Mouse (Mus musculus): ENCODE results near the gene Kbtbd4. TPM values are rescaled to one million over a fixed set of nuclear protein-coding genes. Genes with fewer than 3 reads are reported as not detected.
A peak's percentile ranks its signal among the peaks of the same experiment; 100 is the strongest.
"Not testable (repeated sequence)": the region's sequence is repeated elsewhere in the genome, so short reads cannot be mapped to it uniquely, and the experiment has no call there.

Gene Kbtbd4
- polyA plus RNA-seq, 1 experiment: 12.1 TPM

DNA sequence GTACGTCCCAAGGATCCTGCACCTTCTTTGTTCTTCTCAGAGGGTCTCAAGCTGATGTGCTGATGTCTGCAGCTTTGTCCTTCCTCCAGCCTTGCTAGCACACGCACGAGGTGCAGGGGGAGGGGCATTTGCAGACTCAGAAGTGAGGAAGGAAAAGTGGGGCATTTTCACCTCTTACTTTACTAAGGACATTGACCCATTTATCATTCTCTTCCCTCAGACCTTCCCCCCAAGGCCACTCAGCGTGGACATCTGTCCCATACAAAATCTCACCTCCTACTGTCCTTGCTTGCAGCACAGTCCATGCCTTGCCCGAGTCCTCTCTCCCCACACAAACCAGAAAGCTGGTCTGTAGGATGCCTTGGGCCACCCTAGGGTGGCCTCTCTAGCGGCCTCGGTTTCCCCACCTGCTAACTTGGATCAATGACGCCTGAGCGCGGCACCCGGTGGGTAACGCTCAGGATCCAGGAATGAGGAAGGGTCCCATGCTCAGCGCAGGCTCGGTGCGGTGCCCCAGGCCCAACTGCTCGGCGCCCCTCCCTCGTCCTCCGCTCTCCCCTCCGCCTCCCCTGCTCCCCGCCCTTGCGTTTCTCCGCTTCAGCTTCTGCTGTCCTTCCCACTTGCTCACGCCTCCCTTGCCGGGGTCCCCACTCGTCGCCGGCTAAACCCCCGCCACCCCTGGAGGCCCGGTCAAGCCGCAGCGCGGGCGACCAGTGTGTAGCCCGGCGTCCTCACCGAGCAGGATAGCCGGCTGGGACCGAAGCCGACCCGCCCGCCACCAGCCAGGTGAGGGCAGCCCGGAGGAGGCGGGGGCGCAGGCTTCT, 19.1 kb upstream of the Kbtbd4 start, which contains the start of gene C1qtnf4:
TSS of gene C1qtnf4 (plus strand) at position 643 of the 824 bp plus-strand sequence.
- Histone ChIP-seq H3K27me3 (ENCODE audit: control insufficient read depth, insufficient read depth, low read length) (peaks cover 16% of the 10 kb centered on the region), H3K36me3 (ENCODE audit: control insufficient read depth, insufficient read depth, low read length) (no peaks in the 10 kb centered on the region), H3K27ac (ENCODE audit: insufficient read depth, low read length) (no peak within 1 kb of the TSS), H3K4me3 (ENCODE audit: extremely low read depth, insufficient read depth, insufficient read length) (no peak within 1 kb of the TSS), H3K4me1 (ENCODE audit: control insufficient read depth, insufficient read depth, insufficient read length) (peaks cover 15% of the 10 kb centered on the region; the same call in 1 of the 2 replicates)
- no peak for DNase-seq (ENCODE audit: low read depth in 1 of 2, low spot score in 2 of 2)
- 8% methylated on average over 44 of the region's 45 CpGs for WGBS
- TF ChIP-seq CTCF (IDR thresholded peaks at IDR 0.05; ENCODE audit: extremely low read depth, insufficient read depth, insufficient read length, insufficient replicate concordance) (no peak), POLR2A (IDR thresholded peaks at IDR 0.05; ENCODE audit: low read depth, low read length) (no peak)

DNA sequence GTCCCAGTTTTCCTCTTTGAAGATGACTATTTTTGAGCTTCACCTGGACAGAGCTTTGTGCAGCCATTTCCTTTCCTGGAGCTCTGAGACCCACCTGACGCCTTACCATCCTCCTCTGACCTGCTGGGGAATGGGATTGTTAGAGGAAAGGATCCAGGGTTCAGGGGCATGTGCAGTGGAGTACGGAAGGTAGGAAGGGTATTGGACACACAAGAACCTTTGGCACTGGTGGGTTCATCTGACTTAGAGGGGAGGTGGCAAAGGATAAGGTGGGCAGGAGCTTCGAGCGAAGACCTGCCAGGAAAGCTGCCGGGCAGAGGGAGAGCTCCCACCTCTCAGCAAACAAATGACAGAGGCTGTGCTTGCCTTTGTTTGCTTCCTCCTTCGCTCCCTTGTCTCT, 18.1 kb upstream of the Kbtbd4 start:
- 56% methylated on average over 6 of the region's 6 CpGs for WGBS
- Histone ChIP-seq H3K36me3 (ENCODE audit: control insufficient read depth, insufficient read depth, low read length) (no peaks in the 10 kb centered on the region), H3K27me3 (ENCODE audit: control insufficient read depth, insufficient read depth, low read length) (peaks cover 16% of the 10 kb centered on the region), H3K4me3 (ENCODE audit: extremely low read depth, insufficient read depth, insufficient read length) (no peak overlapping the region), H3K27ac (ENCODE audit: insufficient read depth, low read length) (no peak overlapping the region), H3K4me1 (ENCODE audit: control insufficient read depth, insufficient read depth, insufficient read length) (peaks cover 15% of the 10 kb centered on the region; the same call in 1 of the 2 replicates)
- TF ChIP-seq CTCF (IDR thresholded peaks at IDR 0.05; ENCODE audit: extremely low read depth, insufficient read depth, insufficient read length, insufficient replicate concordance) (no peak), POLR2A (IDR thresholded peaks at IDR 0.05; ENCODE audit: low read depth, low read length) (no peak)
- no peak for DNase-seq (ENCODE audit: low read depth in 1 of 2, low spot score in 2 of 2)

DNA sequence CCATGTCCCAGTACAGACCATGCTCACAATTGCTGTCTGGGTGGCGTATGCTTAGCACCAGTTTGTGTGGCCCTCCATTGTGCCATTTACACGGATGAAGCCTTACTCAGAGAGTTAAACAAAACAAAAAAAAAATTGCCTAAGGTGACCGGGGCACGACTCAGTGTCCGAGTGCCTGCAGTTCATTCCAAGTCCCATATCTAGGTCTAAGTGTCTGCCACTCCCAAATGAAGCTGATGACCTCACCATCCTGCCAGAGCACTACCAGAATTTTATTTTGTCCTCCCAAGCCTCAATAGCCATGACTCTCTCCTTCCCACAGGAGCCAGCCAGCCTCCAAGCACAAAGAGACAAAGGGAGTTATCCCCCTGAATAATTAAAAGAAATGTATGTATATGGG, 16.9 kb upstream of the Kbtbd4 start:
- WGBS: 78% methylated on average over 5 of the region's 5 CpGs
- TF ChIP-seq CTCF (IDR thresholded peaks at IDR 0.05; ENCODE audit: extremely low read depth, insufficient read depth, insufficient read length, insufficient replicate concordance) (no peak), POLR2A (IDR thresholded peaks at IDR 0.05; ENCODE audit: low read depth, low read length) (no peak)
- no peak for DNase-seq (ENCODE audit: low read depth in 1 of 2, low spot score in 2 of 2)
- Histone ChIP-seq H3K27me3 (ENCODE audit: control insufficient read depth, insufficient read depth, low read length) (peaks cover 16% of the 10 kb centered on the region), H3K4me1 (ENCODE audit: control insufficient read depth, insufficient read depth, insufficient read length) (peaks cover 15% of the 10 kb centered on the region; the same call in 1 of the 2 replicates), H3K27ac (ENCODE audit: insufficient read depth, low read length) (no peak overlapping the region), H3K4me3 (ENCODE audit: extremely low read depth, insufficient read depth, insufficient read length) (no peak overlapping the region), H3K36me3 (ENCODE audit: control insufficient read depth, insufficient read depth, low read length) (no peaks in the 10 kb centered on the region)

DNA sequence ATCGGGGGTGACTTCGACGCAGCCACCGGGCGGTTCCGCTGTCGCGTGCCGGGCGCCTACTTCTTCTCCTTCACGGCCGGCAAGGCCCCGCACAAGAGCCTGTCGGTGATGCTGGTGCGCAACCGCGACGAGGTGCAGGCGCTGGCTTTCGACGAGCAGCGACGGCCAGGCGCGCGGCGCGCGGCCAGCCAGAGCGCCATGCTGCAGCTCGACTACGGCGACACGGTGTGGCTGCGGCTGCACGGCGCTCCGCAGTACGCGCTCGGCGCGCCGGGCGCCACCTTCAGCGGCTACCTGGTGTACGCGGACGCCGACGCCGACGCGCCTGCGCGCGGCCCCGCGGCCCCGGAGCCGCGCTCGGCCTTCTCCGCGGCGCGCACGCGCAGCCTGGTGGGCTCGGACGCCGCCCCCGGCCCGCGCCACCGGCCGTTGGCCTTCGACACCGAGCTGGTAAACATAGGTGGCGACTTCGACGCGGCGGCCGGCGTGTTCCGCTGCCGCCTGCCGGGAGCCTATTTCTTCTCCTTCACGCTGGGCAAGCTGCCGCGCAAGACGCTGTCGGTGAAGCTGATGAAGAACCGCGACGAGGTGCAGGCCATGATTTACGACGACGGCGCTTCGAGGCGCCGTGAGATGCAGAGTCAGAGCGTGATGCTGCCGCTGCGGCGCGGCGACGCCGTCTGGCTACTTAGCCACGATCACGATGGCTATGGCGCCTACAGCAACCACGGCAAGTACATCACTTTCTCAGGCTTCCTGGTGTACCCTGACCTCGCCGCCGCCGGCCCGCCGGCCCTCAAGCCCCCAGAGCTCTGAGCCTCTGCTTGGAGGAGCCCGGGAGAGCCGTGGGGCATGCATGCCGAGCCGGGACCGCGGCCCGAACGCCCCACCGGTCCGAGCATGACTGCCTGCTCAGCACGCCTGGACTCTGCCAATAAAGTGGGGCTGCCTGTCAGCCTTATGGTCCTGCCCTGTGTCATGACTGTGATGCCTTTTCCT, 14.7 kb upstream of the Kbtbd4 start:
- Histone ChIP-seq H3K4me3 (ENCODE audit: extremely low read depth, insufficient read depth, insufficient read length) (peak overlapping the region; percentile 51), H3K36me3 (ENCODE audit: control insufficient read depth, insufficient read depth, low read length) (no peaks in the 10 kb centered on the region), H3K4me1 (ENCODE audit: control insufficient read depth, insufficient read depth, insufficient read length) (peaks cover 15% of the 10 kb centered on the region; the same call in 1 of the 2 replicates), H3K27me3 (ENCODE audit: control insufficient read depth, insufficient read depth, low read length) (peaks cover 14% of the 10 kb centered on the region), H3K27ac (ENCODE audit: insufficient read depth, low read length) (no peak overlapping the region)
- WGBS: 6% methylated on average over 129 of the region's 133 CpGs
- DNase-seq (ENCODE audit: low read depth in 1 of 2, low spot score in 2 of 2): peak; percentile 17 to 25
- TF ChIP-seq POLR2A (IDR thresholded peaks at IDR 0.05; ENCODE audit: low read depth, low read length) (no peak), CTCF (IDR thresholded peaks at IDR 0.05; ENCODE audit: extremely low read depth, insufficient read depth, insufficient read length, insufficient replicate concordance) (no peak)

DNA sequence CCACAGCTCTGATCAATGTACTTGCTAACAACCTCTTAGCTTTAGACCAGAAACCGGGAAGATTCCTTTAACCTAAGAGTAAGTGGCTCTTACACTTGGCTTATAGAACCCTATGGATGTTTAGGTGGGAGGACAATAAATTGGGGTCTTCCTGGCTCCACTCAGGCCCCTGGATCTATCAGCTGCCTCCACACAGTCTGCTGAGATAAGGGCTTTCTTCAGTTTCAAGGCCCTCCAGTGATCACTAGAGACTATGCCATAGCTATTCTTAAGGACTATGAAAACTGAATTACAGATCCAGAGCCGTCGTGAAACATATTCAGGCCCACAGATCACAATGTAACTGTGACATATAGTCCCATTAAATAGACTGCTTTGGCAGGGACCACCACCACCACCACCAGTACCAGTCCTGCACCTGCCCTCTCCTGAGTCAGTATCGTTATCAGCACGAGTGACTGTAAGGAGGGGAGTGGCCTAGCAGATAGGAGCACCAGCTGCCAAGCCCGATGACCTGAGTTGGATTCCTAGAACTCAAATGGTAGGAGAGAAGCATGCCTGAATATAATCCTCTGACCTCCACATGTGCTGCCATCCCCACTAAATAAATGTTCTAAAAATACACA, 10.8 kb upstream of the Kbtbd4 start:
- H3K27me3 ChIP-seq (ENCODE audit: control insufficient read depth, insufficient read depth, low read length): peaks cover 7% of the 10 kb centered on the region; the same call in 1 of the 2 replicates
- no peak for TF ChIP-seq CTCF (IDR thresholded peaks at IDR 0.05; ENCODE audit: extremely low read depth, insufficient read depth, insufficient read length, insufficient replicate concordance)
- no peak for TF ChIP-seq POLR2A (IDR thresholded peaks at IDR 0.05; ENCODE audit: low read depth, low read length)
- peaks cover 11% of the 10 kb centered on the region; the same call in 1 of the 2 replicates for H3K4me1 ChIP-seq (ENCODE audit: control insufficient read depth, insufficient read depth, insufficient read length)
- no peak for DNase-seq (ENCODE audit: low read depth in 1 of 2, low spot score in 2 of 2)
- H3K4me3 ChIP-seq (ENCODE audit: extremely low read depth, insufficient read depth, insufficient read length): no peak overlapping the region
- H3K27ac ChIP-seq (ENCODE audit: insufficient read depth, low read length): no peak overlapping the region
- peaks cover 15% of the 10 kb centered on the region for H3K36me3 ChIP-seq (ENCODE audit: control insufficient read depth, insufficient read depth, low read length)
- 83% methylated on average over 6 of the region's 6 CpGs for WGBS

DNA sequence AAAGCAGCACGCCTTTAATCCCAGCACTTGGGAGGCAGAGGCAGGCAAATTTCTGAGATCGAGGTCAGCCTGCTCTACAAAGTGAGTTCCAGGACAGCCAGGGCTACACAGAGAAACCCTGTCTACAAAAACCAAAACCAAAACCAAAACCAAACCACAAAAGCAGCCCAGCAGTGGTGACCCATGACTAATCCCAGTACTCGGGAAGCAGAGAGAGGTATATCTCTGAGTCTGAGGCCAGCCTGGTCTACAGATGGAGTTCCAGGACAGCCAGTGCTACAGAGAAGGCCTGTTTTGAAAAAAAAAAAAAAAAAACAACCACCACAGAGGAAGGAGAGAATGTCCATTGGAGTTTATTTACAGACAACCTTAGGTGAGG, 10.3 kb upstream of the Kbtbd4 start:
- not testable (repeated sequence) for H3K4me1 ChIP-seq (ENCODE audit: control insufficient read depth, insufficient read depth, insufficient read length); DNase-seq (ENCODE audit: low read depth in 1 of 2, low spot score in 2 of 2); H3K27ac ChIP-seq (ENCODE audit: insufficient read depth, low read length); H3K4me3 ChIP-seq (ENCODE audit: extremely low read depth, insufficient read depth, insufficient read length); H3K27me3 ChIP-seq (ENCODE audit: control insufficient read depth, insufficient read depth, low read length)
- H3K36me3 ChIP-seq (ENCODE audit: control insufficient read depth, insufficient read depth, low read length): peaks cover 17% of the 10 kb centered on the region
- WGBS: 76% methylated on average over 3 of the region's 3 CpGs
